Mouse (Mus musculus) lung, adult 2 months (tissue): ENCODE measurements around the gene Stc2. TPM values are rescaled to one million over a fixed set of nuclear protein-coding genes. Genes with fewer than 3 reads are reported as not detected.

Experiments
- DNase-seq: peaks from one replicate; pipeline ENCODE4 v3.0.0; 2022
- H3K4me1 ChIP-seq: fragments of 200-500 bp; 2 replicates; pipeline ENCODE4 v1.6.1; 2011; ENCODE audit warnings: low read length; ENCODE audit not compliant: control insufficient read depth, insufficient read depth
- H3K4me3 ChIP-seq: fragments of 200-500 bp; replicated peaks from 2 replicates; pipeline ENCODE3; 2011; ENCODE audit warnings: low read depth, mild to moderate bottlenecking, control low read depth, low read length; ENCODE audit errors: extremely low read depth
- CTCF ChIP-seq: fragments of 200-500 bp; IDR thresholded peaks from 2 replicates; pipeline ENCODE4 v1.5.1; 2011; ENCODE audit warnings: mild to moderate bottlenecking, low read length, control low read depth; ENCODE audit not compliant: insufficient read depth
- POLR2A ChIP-seq: fragments of 200-500 bp; IDR thresholded peaks from 2 replicates; pipeline ENCODE4 v1.6.1; 2011; ENCODE audit warnings: low read depth, mild to moderate bottlenecking, control low read depth, low read length, borderline replicate concordance; ENCODE audit errors: extremely low read depth
- WGBS: fragments of 180-500 bp; shearing (Covaris S2); methylation state at CpG from one replicate; pipeline ENCODE4 v1.1.7; 2018; 5-methylcytosine and 5-hydroxymethylcytosine counted together
- polyA plus RNA-seq: library from polyadenylated mRNA; depleted of rRNA; stranded (reverse); fragments of >200 nt; gene quantifications from 2 replicates; pipeline ENCODE4 v1.2.3, GENCODE M21; 2012; rRNA removed

The Stc2 gene
- polyA plus RNA-seq, result 1.8 and 2.1 TPM in 2 replicates

GRCm38 (mm10) chr11:31369648-31370286, at the start of gene Stc2:
Gene Stc2 (minus strand): TSS chr11:31370074.
- TF ChIP-seq POLR2A (no peak), CTCF (no peak)
- peak; percentile 33 for DNase-seq
- Histone ChIP-seq H3K4me3 (peak within 1 kb of the TSS; percentile 54), H3K4me1 (peaks cover 6% of the 10 kb centered on the region; the same call in 1 of the 2 replicates)
- under 1% methylated on average over 51 of the region's 51 CpGs for WGBS

- DNase-seq, result no peak
- no peaks in the 10 kb centered on the region for H3K4me1 ChIP-seq
- WGBS, result 67% methylated on average over 5 of the region's 5 CpGs
- TF ChIP-seq CTCF, result no peak
- no peak for TF ChIP-seq POLR2A
- H3K4me3 ChIP-seq, result no peak overlapping the region
Observed at GRCm38 (mm10) chr11:31417071-31417470, 47.2 kb upstream of the Stc2 start.

- DNase-seq, result no peak
- 69% methylated on average over 3 of the region's 3 CpGs for WGBS
- Histone ChIP-seq H3K4me3 (no peak overlapping the region), H3K4me1 (no peaks in the 10 kb centered on the region)
- no peak for TF ChIP-seq CTCF
- TF ChIP-seq POLR2A, result no peak
Observed at GRCm38 (mm10) chr11:31412376-31412775, 42.5 kb upstream of the Stc2 start.

- no peak for DNase-seq
- 81% methylated on average over 1 of the region's 1 CpGs for WGBS
- Histone ChIP-seq H3K4me3 (no peak overlapping the region), H3K4me1 (no peaks in the 10 kb centered on the region)
- TF ChIP-seq POLR2A (no peak), CTCF (no peak)
Observed at GRCm38 (mm10) chr11:31406736-31407135, 36.9 kb upstream of the Stc2 start.

GRCm38 (mm10) chr11:31403080-31403479, 33.2 kb upstream of the Stc2 start:
- H3K4me3 ChIP-seq, result no peak overlapping the region
- 90% methylated on average over 1 of the region's 1 CpGs for WGBS
- no peaks in the 10 kb centered on the region for H3K4me1 ChIP-seq
- no peak for TF ChIP-seq POLR2A
- TF ChIP-seq CTCF, result no peak
- no peak for DNase-seq

- no peak for DNase-seq
- 68% methylated on average over 2 of the region's 2 CpGs for WGBS
- no peak for TF ChIP-seq CTCF
- no peak for TF ChIP-seq POLR2A
- Histone ChIP-seq H3K4me1 (no peaks in the 10 kb centered on the region), H3K4me3 (no peak overlapping the region)
Observed at GRCm38 (mm10) chr11:31398604-31399003, 28.7 kb upstream of the Stc2 start.

- no peak for DNase-seq
- no peak for TF ChIP-seq POLR2A
- no peak for TF ChIP-seq CTCF
- 65% methylated on average over 6 of the region's 6 CpGs for WGBS
- H3K4me3 ChIP-seq, result no peak overlapping the region
- H3K4me1 ChIP-seq, result no peaks in the 10 kb centered on the region
Observed at GRCm38 (mm10) chr11:31396638-31397417, 27.0 kb upstream of the Stc2 start.

- no peak for DNase-seq
- no peaks in the 10 kb centered on the region for H3K4me1 ChIP-seq
- TF ChIP-seq CTCF (no peak), POLR2A (no peak)
- no peak overlapping the region for H3K4me3 ChIP-seq
- WGBS, result 65% methylated on average over 6 of the region's 6 CpGs
Observed at GRCm38 (mm10) chr11:31394026-31394425, 24.2 kb upstream of the Stc2 start.

GRCm38 (mm10) chr11:31392340-31392739, 22.5 kb upstream of the Stc2 start:
- no peak overlapping the region for H3K4me3 ChIP-seq
- 65% methylated on average over 5 of the region's 5 CpGs for WGBS

More at GRCm38 (mm10) chr11:31392340-31392739, 22.5 kb upstream of the Stc2 start:
- DNase-seq, result no peak
- TF ChIP-seq CTCF, result no peak
- no peak for TF ChIP-seq POLR2A
- H3K4me1 ChIP-seq, result no peaks in the 10 kb centered on the region
